Mouse (Mus musculus): ENCODE results near the gene Tbc1d13. TPM values are rescaled to one million over a fixed set of nuclear protein-coding genes. Genes with fewer than 3 reads are reported as not detected.

Gene Tbc1d13
- total RNA-seq (2021), result 10 to 100 TPM; 49.3 to 56.3 TPM
- long read RNA-seq, experiment 1, partial matches to known transcripts, result 0 of 7 reads
- long read RNA-seq, experiment 1, other reads (novel, unspliced or antisense), result 7 of 7 reads
- long read RNA-seq, experiment 2, partial matches to known transcripts, result 0 of 1 reads
- long read RNA-seq, experiment 2, other reads (novel, unspliced or antisense), result 1 of 1 reads

DNA sequence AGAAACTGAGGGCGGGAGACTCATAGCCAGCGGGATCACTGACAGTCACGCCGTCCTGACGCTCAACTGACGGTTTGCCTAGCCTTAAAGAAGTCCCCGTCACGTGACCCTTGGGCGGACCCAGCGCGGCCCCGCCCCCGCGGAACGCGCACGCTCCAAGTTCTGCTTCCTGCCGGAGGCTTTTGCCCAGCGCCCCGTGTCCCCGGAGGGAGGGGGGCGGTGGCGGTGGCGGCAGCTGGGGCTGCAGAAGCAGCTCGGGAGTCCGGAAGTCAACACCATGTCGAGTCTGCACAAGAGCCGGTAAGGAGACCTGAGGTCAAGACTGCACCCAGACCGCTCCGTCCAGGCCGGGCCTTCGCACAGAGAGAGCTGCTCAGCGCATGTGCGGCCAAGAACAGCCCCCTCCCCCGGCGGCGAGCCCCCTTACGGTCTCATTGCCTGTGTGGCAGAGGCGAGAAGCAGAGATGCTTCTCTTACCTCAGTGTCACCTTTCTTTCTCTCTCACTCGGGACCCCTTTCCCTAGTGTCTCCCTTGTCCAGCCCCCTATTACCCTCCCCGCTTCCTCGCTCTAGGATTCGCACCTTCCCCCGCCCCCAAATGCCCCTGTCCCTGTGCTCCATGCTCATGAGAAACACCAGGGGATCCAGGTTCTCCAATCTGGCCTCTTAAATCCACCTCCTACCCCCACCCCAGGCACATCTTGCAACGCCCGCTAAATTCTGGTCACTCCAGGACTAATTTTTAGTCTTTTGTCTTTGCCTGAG is at the start of gene Tbc1d13:
Gene Tbc1d13 (plus strand): TSS at position 134 of the 765 bp plus-strand sequence.
- DNase-seq, result peak; percentile 99 to 100

- no peak for DNase-seq
Measured at GRCm38 (mm10) chr2:30084113-30084512, 49.4 kb upstream of the Tbc1d13 start.

GRCm38 (mm10) chr2:30084632-30085031 is 48.9 kb upstream of the Tbc1d13 start:
- no peak for DNase-seq

DNA sequence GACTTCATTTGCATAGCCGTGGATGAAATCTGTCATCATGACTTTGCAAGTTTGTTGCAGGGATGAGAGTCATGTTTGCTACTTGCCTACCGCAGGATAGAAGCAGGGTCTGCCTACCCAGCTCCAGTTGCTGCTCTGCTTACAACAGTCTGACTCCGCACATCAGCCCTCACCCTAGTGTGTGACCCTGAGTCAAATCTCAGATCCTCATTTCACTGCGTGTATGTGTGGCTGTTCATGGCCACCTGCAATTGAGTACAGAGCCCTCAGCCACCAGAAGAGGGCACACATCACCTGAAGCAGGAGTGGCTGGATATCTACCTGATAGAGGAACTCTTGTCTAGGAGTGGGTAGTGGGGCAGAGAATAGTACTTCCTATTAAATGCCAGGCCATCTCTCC is 46.2 kb upstream of the Tbc1d13 start:
- DNase-seq, result no peak

- DNase-seq, result no peak
Measured at GRCm38 (mm10) chr2:30091521-30091920, 42.0 kb upstream of the Tbc1d13 start.

DNA sequence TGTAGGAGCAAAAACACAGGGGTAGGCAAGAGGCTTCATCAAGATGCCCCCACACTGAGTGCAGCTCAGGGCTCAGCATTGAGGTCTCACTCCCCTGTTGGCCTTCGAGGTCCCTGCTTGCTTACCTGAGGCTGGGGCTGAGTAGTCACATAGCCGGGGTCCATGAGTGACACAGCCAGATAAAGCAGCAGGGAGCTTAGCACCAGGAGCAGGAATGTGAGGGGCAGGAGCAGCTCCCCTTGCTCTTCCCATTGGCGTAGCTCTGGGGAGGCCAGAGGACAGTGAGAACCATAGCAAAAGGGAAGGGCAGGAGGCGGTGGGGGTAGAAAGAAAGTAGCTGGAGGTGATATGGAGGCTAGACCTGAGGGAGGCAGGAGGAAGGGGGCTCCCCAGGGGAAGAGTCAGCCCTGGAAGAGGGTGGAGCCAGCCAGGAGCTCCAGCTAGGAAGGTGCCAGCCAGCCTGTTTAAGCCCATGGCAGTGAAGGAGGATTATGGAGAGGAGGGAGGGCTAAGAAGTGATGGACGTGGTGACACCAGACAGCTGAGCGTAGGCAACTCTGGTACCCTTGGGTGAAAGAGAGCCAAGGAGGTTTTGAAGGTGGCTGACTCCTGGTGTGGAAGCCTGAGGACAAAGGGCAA is 41.1 kb upstream of the Tbc1d13 start:
- DNase-seq, result no peak

DNA sequence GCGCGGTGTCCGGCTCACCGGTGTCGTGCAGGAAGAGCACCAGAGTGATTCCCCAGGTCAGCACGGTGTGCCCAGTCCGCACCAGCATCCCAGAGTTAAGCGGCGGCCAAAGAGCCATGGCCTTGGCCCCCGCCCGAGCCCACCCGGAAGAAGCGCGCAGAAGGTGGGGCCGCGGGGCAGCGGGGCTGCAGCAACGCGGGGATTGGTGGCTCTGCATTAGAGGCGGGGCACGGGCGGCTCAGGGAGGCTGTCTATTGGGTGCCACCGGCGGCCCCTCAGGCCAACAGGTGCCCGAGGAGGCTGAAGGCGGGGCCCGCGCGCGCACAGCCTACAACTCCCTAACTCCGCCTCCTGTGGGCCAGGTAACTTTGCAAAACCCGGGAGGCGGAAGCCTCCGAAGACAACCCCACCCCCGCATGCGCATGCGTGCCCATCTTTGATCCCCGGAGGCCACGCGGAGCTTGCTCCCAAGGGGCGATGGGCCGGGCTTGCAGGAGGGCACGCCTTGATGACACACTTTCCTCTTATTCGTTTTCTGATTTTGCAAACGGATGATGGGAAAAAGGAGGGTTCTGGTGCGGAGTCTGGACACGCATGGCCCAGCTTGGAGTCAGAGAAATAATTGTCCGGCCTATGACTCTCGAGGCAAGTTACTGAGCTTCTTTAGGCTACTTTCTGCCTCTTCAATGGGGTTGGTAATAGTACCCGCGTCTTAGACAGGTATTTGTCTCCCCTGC is 39.9 kb upstream of the Tbc1d13 start, which contains the start of gene Zdhhc12:
Gene Zdhhc12 (minus strand): TSS at position 178 of the 737 bp plus-strand sequence.
- peak; percentile 98 for DNase-seq

GRCm38 (mm10) chr2:30094208-30094588 is 39.3 kb upstream of the Tbc1d13 start:
- DNase-seq, result peak; percentile 15 to 37

- DNase-seq, result peak; percentile 68 to 79
Measured at GRCm38 (mm10) chr2:30095882-30096527, 37.5 kb upstream of the Tbc1d13 start.

DNA sequence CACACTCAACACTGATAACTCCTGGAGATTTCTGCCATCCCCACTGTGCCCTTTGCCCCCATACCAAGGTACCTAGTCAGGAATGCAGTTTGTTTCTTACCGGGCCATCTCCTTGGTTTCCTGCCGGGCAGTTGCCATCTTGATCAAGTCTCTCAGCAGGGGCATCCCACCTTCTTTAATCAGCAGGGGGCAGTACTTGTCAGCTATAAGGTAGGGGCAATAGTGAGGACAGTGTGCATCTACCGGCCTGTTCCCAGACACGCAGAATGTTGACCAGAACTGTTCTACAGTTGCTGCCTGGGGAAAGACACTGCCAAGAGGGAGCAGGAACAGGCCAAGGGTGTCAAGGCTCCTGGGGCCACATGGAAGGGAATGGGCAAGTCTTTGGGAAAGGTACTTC is 33.3 kb upstream of the Tbc1d13 start:
- DNase-seq, result no peak

DNA sequence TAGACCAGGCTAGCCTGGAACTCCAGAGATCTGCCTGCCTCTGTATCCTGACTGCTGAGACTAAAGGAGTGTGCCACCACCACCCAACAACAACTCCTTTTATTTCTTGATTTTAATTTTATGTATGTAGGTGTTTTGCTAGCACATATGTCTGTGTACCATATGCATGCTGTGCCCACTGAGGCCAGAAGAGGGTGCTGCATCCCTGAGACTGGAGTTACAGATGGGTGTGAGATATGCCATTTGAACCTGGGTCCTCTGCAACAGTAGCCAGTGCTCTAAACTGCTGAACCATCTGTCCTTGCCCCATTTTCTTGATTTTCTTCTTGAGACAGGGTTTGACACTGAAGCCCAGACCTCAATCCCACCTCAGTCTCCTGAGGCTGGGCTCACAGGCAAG is 27.2 kb upstream of the Tbc1d13 start:
- peak; percentile 62 to 63 for DNase-seq

- DNase-seq, result peak in 1 of 2 experiments; percentile 29
Measured at GRCm38 (mm10) chr2:30107646-30108045, 25.9 kb upstream of the Tbc1d13 start.

GRCm38 (mm10) chr2:30108260-30108659 is 25.3 kb upstream of the Tbc1d13 start:
- DNase-seq, result no peak

DNA sequence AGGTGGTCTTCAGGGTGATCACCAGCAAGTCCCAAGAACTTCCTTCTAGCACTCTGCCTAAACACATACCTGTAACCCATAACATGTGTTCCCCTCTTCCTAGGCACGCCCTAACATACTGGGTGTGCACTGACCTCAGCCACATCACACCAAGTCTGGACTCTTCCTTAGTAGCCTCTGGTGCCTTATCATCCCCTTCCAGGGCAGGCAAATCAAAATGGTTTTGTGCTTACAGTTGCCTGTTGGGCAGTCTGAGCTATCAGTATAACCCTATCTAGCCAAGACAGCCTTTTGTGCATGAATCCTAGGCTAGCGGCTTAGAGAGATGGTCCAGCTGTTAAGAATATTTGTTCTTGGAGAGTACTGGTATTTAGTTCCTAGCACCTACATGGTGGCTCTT is 22.0 kb upstream of the Tbc1d13 start:
- DNase-seq, result no peak

- no peak for DNase-seq
Measured at GRCm38 (mm10) chr2:30112564-30112963, 21.0 kb upstream of the Tbc1d13 start.

GRCm38 (mm10) chr2:30119641-30120051 is 13.9 kb upstream of the Tbc1d13 start:
- DNase-seq, result no peak

- no peak for DNase-seq
Measured at GRCm38 (mm10) chr2:30120269-30120668, 13.3 kb upstream of the Tbc1d13 start.

DNA sequence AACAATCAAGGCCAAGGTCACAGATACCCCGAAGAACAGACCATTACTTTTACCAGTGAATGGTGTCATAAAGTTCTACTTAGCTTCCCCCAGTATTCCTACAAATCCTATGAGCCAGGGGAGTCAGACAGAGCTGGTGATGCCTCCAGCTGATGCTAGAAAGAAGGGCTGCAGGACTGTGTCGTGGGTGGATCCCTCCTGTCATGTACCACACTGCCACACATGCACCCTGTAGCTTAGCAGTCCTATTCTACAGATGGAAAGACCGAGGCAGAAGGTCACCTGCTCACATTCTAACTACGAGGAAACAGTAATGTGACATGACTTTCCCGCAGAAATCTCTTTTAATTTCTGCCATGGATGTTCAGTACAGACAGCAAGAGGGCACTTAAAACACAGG is 10.8 kb upstream of the Tbc1d13 start:
- DNase-seq, result no peak

DNA sequence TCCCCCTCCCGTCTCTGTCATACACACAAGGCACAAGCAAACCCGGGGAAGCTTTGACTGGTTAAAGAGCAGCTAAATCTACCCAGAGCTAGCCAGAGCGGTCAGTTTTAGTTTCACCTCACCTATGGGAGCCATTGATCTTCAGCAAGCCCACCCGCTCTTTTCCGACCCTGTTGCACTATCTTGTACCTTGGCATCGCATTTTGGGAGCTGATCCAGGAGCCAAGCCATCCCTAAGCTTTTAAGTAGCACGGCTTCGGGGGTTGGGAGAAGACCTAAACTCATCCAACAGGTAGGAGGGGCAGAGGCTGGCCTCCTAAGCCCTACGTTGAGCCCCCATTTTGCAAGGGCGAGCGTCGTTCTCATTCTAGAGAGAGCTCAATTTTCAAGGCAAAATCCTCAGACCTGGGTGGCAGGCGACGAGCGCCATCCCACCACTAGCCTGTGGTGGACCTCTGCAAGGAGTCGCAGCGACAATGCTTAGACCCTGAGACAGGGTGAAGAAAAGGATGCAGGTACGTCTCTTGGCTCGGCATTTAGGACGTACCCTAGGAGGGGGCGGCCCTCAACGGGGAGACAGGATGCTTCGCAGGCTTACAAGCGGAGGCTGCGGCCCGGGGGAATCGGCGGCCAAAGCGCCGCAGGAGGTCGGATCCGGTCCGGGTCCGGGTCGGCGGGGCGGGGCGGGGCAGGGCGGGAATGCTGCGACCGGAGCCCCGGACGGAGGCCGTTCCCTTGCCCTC is 9.6 kb upstream of the Tbc1d13 start:
- peak in 1 of 2 experiments; percentile 16 for DNase-seq

DNA sequence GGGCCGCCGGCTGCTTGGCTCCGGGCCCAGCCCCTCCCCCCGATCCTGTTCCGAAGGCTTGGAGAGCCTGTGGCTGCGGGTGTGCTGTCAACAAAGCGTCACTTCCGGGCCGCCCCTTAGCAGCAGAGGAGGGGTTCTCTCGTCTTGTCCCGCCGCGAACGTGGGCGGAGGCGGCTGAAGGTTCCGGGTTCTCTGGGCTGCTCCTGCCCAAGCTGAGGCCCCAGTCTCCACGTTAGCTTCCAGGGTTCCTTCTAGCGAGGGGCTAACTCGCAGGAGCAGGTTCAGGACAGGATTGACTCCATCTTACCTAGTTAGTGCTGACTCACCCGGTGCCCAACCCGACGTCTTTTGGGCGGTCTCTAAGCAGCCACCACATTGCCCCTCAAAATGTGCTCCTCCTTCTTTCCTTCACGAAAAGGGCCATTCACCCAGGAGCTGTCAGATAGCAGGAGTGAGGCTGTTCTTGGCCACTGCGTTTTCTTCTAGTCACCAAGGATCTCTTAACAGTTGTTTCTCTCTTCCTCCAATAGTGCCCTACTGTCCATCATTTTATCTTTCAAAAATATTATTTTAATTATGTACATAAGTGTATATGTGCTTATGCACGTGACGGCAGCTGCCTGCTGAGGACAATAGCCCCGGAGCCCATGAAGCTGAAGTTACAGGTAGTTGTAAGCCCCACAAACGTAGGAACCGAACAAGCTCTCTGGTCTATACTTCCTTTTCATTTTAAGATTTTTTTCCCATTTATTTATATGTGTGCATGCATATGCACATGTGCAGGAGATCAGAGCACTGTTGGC is 8.9 kb upstream of the Tbc1d13 start, which contains the start of gene Zer1:
Gene Zer1 (minus strand): TSS at position 114 of the 803 bp plus-strand sequence.
- DNase-seq, result peak; percentile 98 to 100
